Mouse (Mus musculus): ENCODE measurements around the gene Timm17b. TPM values are rescaled to one million over a fixed set of nuclear protein-coding genes. Genes with fewer than 3 reads are reported as not detected.

Gene Timm17b
- polyA plus RNA-seq, 1 experiment from 2014 or later, result 135 TPM

DNA sequence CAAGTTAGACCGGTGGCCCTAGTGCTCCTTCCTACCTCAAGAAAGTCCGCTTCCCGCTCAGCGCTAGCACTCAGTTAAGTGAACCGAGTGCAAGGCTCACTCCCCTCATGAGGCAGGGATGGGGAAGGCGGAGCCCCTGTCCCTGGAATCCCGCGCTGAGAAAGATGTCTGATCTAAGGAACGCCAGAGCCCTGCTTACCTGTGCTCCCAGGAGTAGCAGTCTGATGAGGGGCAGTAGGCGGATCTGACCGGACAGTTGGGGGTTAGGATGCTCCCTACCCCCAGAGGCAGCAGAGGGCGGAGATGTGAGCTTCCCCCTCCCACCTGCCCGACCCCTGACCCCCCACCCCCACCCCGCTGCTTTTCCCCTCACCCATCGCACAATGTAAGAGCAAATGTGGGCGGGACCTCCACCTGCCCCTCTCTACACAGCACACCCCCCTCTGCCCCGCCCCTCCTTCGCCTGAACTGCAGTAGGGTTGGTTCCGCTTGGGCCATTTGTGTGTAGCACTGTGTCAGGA lies 29.2 kb downstream of the Timm17b start, which contains the start of gene Eras:
Gene Eras (minus strand): TSS at position 338 of the 521 bp plus-strand sequence.
- Histone ChIP-seq H3K9me3 (replicated peaks; ENCODE audit: control insufficient read depth, low read length) (peaks cover 3% of the 10 kb centered on the region; the same call in 1 of the 2 replicates), H3K4me3 (ENCODE audit: low read depth, low read length) (no peak within 1 kb of the TSS), H3K9ac (ENCODE audit: low read depth, low read length) (no peak within 1 kb of the TSS), H3K4me2 (peak within 1 kb of the TSS; percentile 24), H3K4me1 (ENCODE audit: control insufficient read depth, insufficient read depth, low read length) (no peaks in the 10 kb centered on the region), H3K27me3 (ENCODE audit: control insufficient read depth, insufficient read depth, low read length) (peaks cover 43% of the 10 kb centered on the region), H3K36me3 (ENCODE audit: control insufficient read depth, insufficient read depth, low read length) (no peaks in the 10 kb centered on the region), H3K27ac (ENCODE audit: low read depth, low read length) (no peak within 1 kb of the TSS)
- 15% methylated on average over 19 of the region's 19 CpGs for WGBS (ENCODE audit: insufficient replicate concordance)
- no peak for ATAC-seq (replicated peaks; ENCODE audit: insufficient number of reproducible peaks, low FRiP score, low TSS enrichment)

DNA sequence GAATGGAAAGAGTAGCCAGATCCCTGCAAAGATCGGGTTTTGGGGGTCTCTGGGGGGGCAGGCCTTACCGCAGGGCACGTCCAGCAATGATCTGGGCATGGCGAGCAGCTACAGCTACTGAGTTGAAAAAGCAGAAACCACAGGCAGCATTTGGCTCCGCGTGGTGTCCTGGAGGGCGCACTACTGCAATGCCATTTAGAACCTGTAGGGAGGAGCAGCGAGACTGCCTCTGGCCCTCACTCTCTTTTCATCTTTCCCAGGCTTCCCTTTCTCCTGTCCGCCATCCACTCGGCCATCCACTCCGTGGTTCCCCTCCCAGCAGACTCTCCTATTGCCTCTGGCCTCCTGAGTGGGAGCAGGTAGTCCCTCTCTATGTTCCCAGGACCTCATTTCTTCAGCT lies 37.7 kb downstream of the Timm17b start:
- WGBS (ENCODE audit: insufficient replicate concordance), result 44% methylated on average over 11 of the region's 11 CpGs
- Histone ChIP-seq H3K4me2 (no peak overlapping the region), H3K4me3 (ENCODE audit: low read depth, low read length) (no peak overlapping the region), H3K27ac (ENCODE audit: low read depth, low read length) (no peak overlapping the region), H3K9me3 (replicated peaks; ENCODE audit: control insufficient read depth, low read length) (no peaks in the 10 kb centered on the region), H3K4me1 (ENCODE audit: control insufficient read depth, insufficient read depth, low read length) (no peaks in the 10 kb centered on the region), H3K9ac (ENCODE audit: low read depth, low read length) (no peak overlapping the region), H3K27me3 (ENCODE audit: control insufficient read depth, insufficient read depth, low read length) (no peaks in the 10 kb centered on the region), H3K36me3 (ENCODE audit: control insufficient read depth, insufficient read depth, low read length) (no peaks in the 10 kb centered on the region; the same call in 1 of the 2 replicates)
- no peak for ATAC-seq (replicated peaks; ENCODE audit: insufficient number of reproducible peaks, low FRiP score, low TSS enrichment)

- H3K4me2 ChIP-seq, result no peak overlapping the region
- no peak overlapping the region for H3K27ac ChIP-seq (ENCODE audit: low read depth, low read length)
- ATAC-seq (replicated peaks; ENCODE audit: insufficient number of reproducible peaks, low FRiP score, low TSS enrichment), result no peak
- H3K27me3 ChIP-seq (ENCODE audit: control insufficient read depth, insufficient read depth, low read length), result no peaks in the 10 kb centered on the region
- no peaks in the 10 kb centered on the region; the same call in 1 of the 2 replicates for H3K36me3 ChIP-seq (ENCODE audit: control insufficient read depth, insufficient read depth, low read length)
- H3K4me1 ChIP-seq (ENCODE audit: control insufficient read depth, insufficient read depth, low read length), result no peaks in the 10 kb centered on the region
- no peaks in the 10 kb centered on the region for H3K9me3 ChIP-seq (replicated peaks; ENCODE audit: control insufficient read depth, low read length)
- H3K4me3 ChIP-seq (ENCODE audit: low read depth, low read length), result no peak overlapping the region
- 89% methylated on average over 6 of the region's 6 CpGs for WGBS (ENCODE audit: insufficient replicate concordance)
- no peak overlapping the region for H3K9ac ChIP-seq (ENCODE audit: low read depth, low read length)
Observed at GRCm38 (mm10) chrX:7937667-7938066, 38.5 kb downstream of the Timm17b start.

DNA sequence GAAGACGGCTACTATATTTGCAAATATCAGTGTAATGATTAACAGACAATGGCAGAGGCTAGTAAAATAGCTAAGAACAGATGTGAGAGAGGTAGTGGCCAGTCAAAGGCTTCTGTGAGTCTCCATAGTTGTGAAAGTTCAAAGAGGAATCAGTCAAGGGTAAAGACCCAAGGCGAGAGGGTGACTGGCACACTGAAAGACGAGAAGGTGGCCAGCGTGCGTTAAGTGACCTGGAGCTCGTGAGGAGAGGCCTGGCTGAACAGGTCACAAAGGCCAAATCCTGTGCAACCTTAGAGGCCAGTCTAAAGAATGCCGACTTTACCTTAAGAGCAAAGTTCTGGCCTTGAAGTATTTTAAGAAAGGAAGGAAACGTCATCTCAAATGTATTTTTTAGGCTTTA lies 46.5 kb downstream of the Timm17b start:
- H3K4me3 ChIP-seq (ENCODE audit: low read depth, low read length), result no peak overlapping the region
- no peak overlapping the region for H3K4me2 ChIP-seq
- no peaks in the 10 kb centered on the region for H3K36me3 ChIP-seq (ENCODE audit: control insufficient read depth, insufficient read depth, low read length)
- no peaks in the 10 kb centered on the region for H3K27me3 ChIP-seq (ENCODE audit: control insufficient read depth, insufficient read depth, low read length)
- ATAC-seq (replicated peaks; ENCODE audit: insufficient number of reproducible peaks, low FRiP score, low TSS enrichment), result no peak
- H3K27ac ChIP-seq (ENCODE audit: low read depth, low read length), result no peak overlapping the region
- 84% methylated on average over 8 of the region's 8 CpGs for WGBS (ENCODE audit: insufficient replicate concordance)
- no peak overlapping the region for H3K9ac ChIP-seq (ENCODE audit: low read depth, low read length)
- no peaks in the 10 kb centered on the region for H3K9me3 ChIP-seq (replicated peaks; ENCODE audit: control insufficient read depth, low read length)
- H3K4me1 ChIP-seq (ENCODE audit: control insufficient read depth, insufficient read depth, low read length), result no peaks in the 10 kb centered on the region

DNA sequence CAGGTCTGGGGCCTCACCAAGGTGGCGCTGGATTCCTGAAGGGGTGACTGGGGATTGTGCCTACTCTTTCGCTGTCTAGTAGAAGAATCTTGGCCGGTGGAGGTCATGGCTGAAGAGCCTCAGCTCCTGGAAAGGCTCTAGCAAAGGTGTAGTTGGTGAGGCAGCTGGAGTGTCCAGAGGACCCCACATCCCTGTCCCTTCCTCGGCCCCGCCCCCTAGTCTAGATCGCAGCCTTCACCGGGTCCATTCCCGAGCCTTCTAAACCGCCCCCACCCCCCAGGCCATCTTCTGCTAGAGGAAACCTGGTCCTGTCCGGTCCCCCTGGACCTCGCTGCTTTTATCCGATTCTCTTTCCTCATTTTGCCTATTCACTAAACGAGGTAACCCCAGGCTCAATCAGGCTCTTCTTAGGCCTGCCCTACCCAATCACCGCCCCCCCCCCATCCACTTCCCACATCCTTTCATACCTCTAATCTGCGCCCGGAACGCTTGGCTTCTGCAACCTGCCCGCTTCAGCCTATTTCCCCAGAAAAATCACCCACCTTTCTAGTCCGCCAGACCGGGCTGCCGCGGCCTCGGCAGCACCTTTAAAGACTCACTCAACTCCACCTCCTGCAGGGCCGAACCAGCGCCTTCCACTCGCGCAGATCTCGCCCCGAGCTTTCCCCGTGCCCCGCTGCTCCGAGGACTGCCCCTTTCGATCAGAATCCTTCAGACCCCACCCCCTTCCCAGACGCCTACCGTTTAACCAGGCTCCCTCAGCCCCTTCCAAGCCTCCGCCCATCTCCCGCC lies 48.1 kb downstream of the Timm17b start, which contains the start of gene Hdac6:
Gene Hdac6 (minus strand): TSS at position 782 of the 792 bp plus-strand sequence.
- peak within 1 kb of the TSS; percentile 67; the same call in 1 of the 2 replicates for H3K9ac ChIP-seq (ENCODE audit: low read depth, low read length)
- peak within 1 kb of the TSS; percentile 62 for H3K4me2 ChIP-seq
- H3K9me3 ChIP-seq (replicated peaks; ENCODE audit: control insufficient read depth, low read length), result no peaks in the 10 kb centered on the region
- H3K36me3 ChIP-seq (ENCODE audit: control insufficient read depth, insufficient read depth, low read length), result no peaks in the 10 kb centered on the region
- H3K4me3 ChIP-seq (ENCODE audit: low read depth, low read length), result peak within 1 kb of the TSS; percentile 53
- no peaks in the 10 kb centered on the region for H3K4me1 ChIP-seq (ENCODE audit: control insufficient read depth, insufficient read depth, low read length)
- ATAC-seq (replicated peaks; ENCODE audit: insufficient number of reproducible peaks, low FRiP score, low TSS enrichment), result peak; percentile 44
- H3K27me3 ChIP-seq (ENCODE audit: control insufficient read depth, insufficient read depth, low read length), result no peaks in the 10 kb centered on the region
- 13% methylated on average over 35 of the region's 37 CpGs for WGBS (ENCODE audit: insufficient replicate concordance)
- peak within 1 kb of the TSS; percentile 35; the same call in 1 of the 2 replicates for H3K27ac ChIP-seq (ENCODE audit: low read depth, low read length)

DNA sequence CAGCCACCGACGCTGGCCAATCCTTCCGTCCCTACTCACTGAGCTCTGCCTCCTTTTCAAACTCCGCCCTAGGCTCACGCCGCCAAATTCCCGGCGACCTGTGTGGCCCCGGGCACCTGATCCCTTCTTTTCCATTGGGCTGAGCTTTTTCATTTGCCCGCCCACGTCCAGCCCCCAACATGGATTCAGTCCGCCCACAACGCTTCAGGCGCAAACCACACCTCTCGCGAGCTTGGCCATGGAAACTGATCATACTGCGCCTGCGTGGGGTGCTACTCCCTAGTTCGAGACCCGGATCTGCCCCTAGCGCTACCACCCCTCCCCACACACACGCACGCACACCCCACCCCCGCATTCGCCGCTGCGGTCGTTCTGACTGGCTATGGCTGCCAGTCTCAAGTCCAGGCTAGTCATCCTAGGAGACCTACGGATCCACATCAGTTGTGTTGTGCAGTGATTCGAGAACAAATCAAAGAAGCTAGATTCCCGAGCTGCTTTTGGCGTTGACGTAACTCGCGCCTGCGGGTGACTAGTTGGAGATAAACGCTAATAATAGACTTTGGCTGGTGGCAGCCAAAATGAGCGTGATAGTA lies 48.8 kb downstream of the Timm17b start:
- H3K27me3 ChIP-seq (ENCODE audit: control insufficient read depth, insufficient read depth, low read length), result no peaks in the 10 kb centered on the region
- ATAC-seq (replicated peaks; ENCODE audit: insufficient number of reproducible peaks, low FRiP score, low TSS enrichment), result peak; percentile 93
- H3K36me3 ChIP-seq (ENCODE audit: control insufficient read depth, insufficient read depth, low read length), result no peaks in the 10 kb centered on the region
- H3K4me3 ChIP-seq (ENCODE audit: low read depth, low read length), result peak overlapping the region; percentile 53
- 10% methylated on average over 38 of the region's 38 CpGs for WGBS (ENCODE audit: insufficient replicate concordance)
- no peaks in the 10 kb centered on the region for H3K4me1 ChIP-seq (ENCODE audit: control insufficient read depth, insufficient read depth, low read length)
- peak overlapping the region; percentile 35; the same call in 1 of the 2 replicates for H3K27ac ChIP-seq (ENCODE audit: low read depth, low read length)
- no peaks in the 10 kb centered on the region for H3K9me3 ChIP-seq (replicated peaks; ENCODE audit: control insufficient read depth, low read length)
- peak overlapping the region; percentile 63; the same call in 1 of the 2 replicates for H3K9ac ChIP-seq (ENCODE audit: low read depth, low read length)
- peak overlapping the region; percentile 62 for H3K4me2 ChIP-seq

DNA sequence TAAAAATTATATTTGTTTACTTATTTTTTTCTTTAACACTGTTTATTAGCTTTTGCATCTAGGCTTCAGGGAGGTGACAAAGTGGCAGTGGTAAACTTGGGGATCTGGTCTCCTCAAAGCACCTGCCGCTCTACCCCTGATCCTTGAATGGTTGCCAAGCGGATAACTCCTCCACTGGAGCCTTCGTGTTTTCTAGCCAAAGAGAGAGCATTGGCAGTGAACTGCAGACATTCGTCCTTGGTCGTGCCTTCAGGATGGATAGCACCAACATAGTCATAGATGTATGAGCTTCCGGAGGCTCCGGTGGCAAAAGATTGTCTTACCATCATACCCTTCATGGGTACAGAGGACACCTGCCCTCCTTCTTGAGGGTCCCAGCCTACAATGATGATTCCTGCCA lies 50.9 kb downstream of the Timm17b start:
- no peaks in the 10 kb centered on the region for H3K9me3 ChIP-seq (replicated peaks; ENCODE audit: control insufficient read depth, low read length)
- no peak overlapping the region for H3K4me3 ChIP-seq (ENCODE audit: low read depth, low read length)
- H3K4me2 ChIP-seq, result no peak overlapping the region
- 86% methylated on average over 7 of the region's 7 CpGs for WGBS (ENCODE audit: insufficient replicate concordance)
- no peaks in the 10 kb centered on the region for H3K27me3 ChIP-seq (ENCODE audit: control insufficient read depth, insufficient read depth, low read length)
- no peaks in the 10 kb centered on the region for H3K4me1 ChIP-seq (ENCODE audit: control insufficient read depth, insufficient read depth, low read length)
- ATAC-seq (replicated peaks; ENCODE audit: insufficient number of reproducible peaks, low FRiP score, low TSS enrichment), result no peak
- no peaks in the 10 kb centered on the region for H3K36me3 ChIP-seq (ENCODE audit: control insufficient read depth, insufficient read depth, low read length)
- no peak overlapping the region for H3K27ac ChIP-seq (ENCODE audit: low read depth, low read length)
- H3K9ac ChIP-seq (ENCODE audit: low read depth, low read length), result no peak overlapping the region
